Mouse (Mus musculus) ES-Bruce4 (cell line): ENCODE measurements at regions not wholly inside any gene's neighbourhood (a gene's known extent, or its start where the extent isn't known, plus 50 kb on each side); places are given as distances from the start of the nearest gene placed in this dataset.

ENCODE experiments used
- H3K27ac ChIP-seq: 2 replicates; pipeline ENCODE4 v1.5.1; 2012; ENCODE audit warnings: low read length, inconsistent platforms; ENCODE audit not compliant: insufficient read depth
- H3K27me3 ChIP-seq: 2 replicates; pipeline ENCODE4 v1.6.1; 2012; ENCODE audit warnings: mild to moderate bottlenecking, low read length, inconsistent platforms; ENCODE audit not compliant: control insufficient read depth, poor library complexity, insufficient read depth, severe bottlenecking
- H3K36me3 ChIP-seq: 2 replicates; pipeline ENCODE4 v1.6.1; 2012; ENCODE audit warnings: inconsistent platforms, mild to moderate bottlenecking, low read length, moderate library complexity; ENCODE audit not compliant: control insufficient read depth, poor library complexity, insufficient read depth, severe bottlenecking
- H3K4me1 ChIP-seq: one replicate; pipeline ENCODE4 v1.8.1; 2011; ENCODE audit warnings: low read length; ENCODE audit not compliant: control insufficient read depth, insufficient read depth
- H3K4me3 ChIP-seq: 2 replicates; pipeline ENCODE4 v1.5.1; 2011; ENCODE audit warnings: low read depth, mild to moderate bottlenecking, low read length
- H3K9ac ChIP-seq: 2 replicates; pipeline ENCODE4 v1.6.1; 2012; ENCODE audit warnings: low read depth, mild to moderate bottlenecking, inconsistent platforms; ENCODE audit not compliant: poor library complexity, severe bottlenecking
- H3K9me3 ChIP-seq: replicated peaks from 2 replicates; pipeline ENCODE4 v1.6.1; 2012; ENCODE audit warnings: mild to moderate bottlenecking, low read length, inconsistent platforms; ENCODE audit not compliant: control insufficient read depth, poor library complexity, insufficient read depth, severe bottlenecking
- CTCF ChIP-seq: IDR thresholded peaks from one replicate; pipeline ENCODE4 v1.8.1; 2011; ENCODE audit warnings: low read depth, low read length
- EP300 ChIP-seq: IDR thresholded peaks from 2 replicates; pipeline ENCODE4 v1.6.1; 2011; ENCODE audit warnings: low read depth, low read length; ENCODE audit not compliant: insufficient read depth
- POLR2A ChIP-seq: IDR thresholded peaks from one replicate; pipeline ENCODE4 v1.8.1; 2011; ENCODE audit warnings: low read length; ENCODE audit not compliant: insufficient read depth

DNA sequence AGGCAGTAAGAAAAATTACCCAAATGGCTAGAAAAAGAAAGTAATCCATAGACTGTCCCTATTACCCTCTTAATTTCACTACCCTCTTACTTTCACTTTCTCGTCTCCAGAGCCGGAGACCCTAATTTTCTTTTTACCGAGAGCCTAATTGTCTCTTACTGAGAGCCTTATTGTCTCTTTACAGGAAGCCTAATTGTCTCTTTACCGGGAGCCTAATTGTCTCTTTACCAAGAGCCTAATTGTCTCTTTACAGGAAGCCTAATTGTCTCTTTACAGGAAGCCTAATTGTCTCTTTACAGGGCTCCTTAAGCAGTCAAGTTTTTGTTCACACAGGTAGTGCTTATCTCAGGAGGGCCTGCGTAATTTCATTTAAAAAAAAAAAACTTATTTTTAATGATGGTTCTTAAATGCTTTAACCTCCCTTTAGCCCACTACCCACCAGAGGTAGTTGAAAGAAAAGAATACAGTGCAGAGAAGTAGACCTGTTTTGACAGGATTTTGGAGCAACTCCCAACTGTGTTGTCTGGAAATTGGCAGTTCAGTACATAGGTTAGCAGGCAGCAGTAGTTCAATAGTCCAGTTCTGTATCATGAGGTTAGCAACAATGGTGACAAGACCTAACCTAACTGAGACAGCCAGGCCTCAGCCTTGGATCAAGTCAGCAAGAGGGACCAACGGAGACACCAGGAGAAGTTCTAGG lies 724.2 kb downstream of the Rpia start:
- Histone ChIP-seq H3K9ac (no peak overlapping the region), H3K9me3 (0 out of 2 replicates have a peak, but pooled peaks cover 2% of the 10 kb centered on the region), H3K4me1 (no peaks in the 10 kb centered on the region), H3K4me3 (no peak overlapping the region), H3K27ac (no peak overlapping the region), H3K27me3 (no peaks in the 10 kb centered on the region), H3K36me3 (no peaks in the 10 kb centered on the region)
- no peak for TF ChIP-seq CTCF
- TF ChIP-seq EP300 = no peak
- no peak for TF ChIP-seq POLR2A

DNA sequence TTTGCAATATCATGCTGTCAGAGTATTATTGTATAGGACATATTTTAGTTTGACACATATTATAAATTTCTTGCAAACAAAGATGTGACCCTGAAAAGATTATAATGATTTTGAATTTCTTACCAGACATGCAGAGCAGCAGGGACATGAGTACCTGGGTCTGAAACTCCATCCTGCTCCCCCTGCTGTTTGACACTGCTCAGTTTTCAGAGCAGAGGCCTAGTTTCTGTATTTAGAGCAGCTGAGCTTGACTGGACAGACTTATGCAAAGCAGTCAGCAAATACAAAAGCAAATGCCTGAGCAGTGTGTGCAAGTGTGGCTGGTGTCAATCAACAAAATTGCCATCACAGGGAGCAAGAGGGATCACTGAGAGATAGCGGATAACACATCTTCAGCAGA lies 733.0 kb downstream of the Rpia start:
- H3K4me1 ChIP-seq = no peaks in the 10 kb centered on the region
- TF ChIP-seq EP300 (no peak), POLR2A (no peak), CTCF (no peak)

DNA sequence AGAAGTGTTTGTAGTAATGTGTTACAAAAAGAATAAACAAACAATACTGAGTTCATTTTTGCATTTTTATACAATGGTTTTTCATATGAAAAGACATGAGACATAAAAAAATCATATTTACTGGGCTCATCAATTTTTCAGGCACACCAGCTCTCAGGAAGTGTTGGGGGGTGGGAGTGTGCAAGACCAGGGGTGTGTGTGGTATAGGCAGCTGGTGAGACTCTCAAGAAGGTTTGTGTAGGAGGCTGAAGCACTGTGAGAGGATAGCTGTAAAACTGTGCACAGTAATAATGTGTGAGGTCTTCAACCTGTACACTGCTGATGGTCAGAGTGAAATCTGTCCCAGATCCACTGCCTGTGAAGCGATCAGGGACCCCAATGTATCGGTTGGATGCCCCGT lies 733.7 kb downstream of the Rpia start:
- no peak overlapping the region for H3K9ac ChIP-seq
- H3K4me3 ChIP-seq = no peak overlapping the region
- peaks cover under 1% of the 10 kb centered on the region for H3K4me1 ChIP-seq
- no peaks in the 10 kb centered on the region; the same call in 1 of the 2 replicates for H3K9me3 ChIP-seq
- TF ChIP-seq POLR2A (no peak), EP300 (no peak), CTCF (no peak)
- no peaks in the 10 kb centered on the region for H3K27me3 ChIP-seq
- H3K36me3 ChIP-seq = no peaks in the 10 kb centered on the region
- no peak overlapping the region for H3K27ac ChIP-seq

More for the DNA sequence above, 733.0 kb downstream of the Rpia start:
- no peaks in the 10 kb centered on the region for H3K36me3 ChIP-seq
- H3K9ac ChIP-seq = no peak overlapping the region
- H3K27ac ChIP-seq = no peak overlapping the region
- H3K9me3 ChIP-seq = no peaks in the 10 kb centered on the region
- H3K27me3 ChIP-seq = no peaks in the 10 kb centered on the region
- H3K4me3 ChIP-seq = no peak overlapping the region

DNA sequence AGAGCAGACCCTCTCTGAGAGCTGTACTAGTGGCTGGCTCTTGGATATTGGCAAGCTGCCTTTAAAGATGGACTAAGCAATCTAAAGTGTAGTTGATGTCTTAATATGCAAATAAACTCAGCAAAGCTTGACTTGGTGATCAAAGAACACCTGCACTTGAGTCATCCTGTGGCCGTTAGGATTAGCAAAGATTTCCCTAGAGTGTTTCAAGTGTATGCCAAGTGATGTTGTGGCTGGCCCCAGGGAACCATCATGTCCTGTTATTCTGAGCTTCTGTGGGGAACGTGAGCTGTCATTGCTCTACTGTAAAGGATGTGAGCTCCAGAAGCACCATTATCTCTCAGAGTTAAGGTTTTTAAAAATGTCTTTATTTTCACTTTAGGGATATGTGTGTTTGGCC lies 751.1 kb downstream of the Rpia start:
- Histone ChIP-seq H3K4me3 (no peak overlapping the region), H3K9ac (no peak overlapping the region), H3K27ac (no peak overlapping the region), H3K4me1 (no peaks in the 10 kb centered on the region), H3K36me3 (no peaks in the 10 kb centered on the region), H3K9me3 (no peaks in the 10 kb centered on the region), H3K27me3 (no peaks in the 10 kb centered on the region)
- TF ChIP-seq POLR2A (no peak), EP300 (no peak), CTCF (no peak)

DNA sequence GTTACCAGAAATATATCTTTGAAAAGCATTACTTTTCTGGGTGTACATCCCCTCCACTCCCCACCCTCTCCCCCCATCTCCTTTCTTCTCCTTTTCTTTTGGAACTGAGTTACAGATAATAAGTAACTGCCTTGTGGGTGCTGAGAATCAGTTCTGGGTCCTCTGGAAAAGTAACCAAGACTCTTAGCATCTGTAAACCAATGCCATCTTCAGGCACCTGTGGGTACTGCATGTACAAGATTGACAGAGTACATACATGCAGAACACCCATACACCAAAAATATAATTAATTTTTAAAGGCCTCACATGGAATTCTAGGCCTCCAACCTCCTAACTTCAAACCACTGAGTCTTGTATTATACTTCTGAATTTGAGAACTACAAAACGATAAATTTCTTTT lies 758.4 kb downstream of the Rpia start:
- Histone ChIP-seq H3K4me1 (no peaks in the 10 kb centered on the region), H3K36me3 (no peaks in the 10 kb centered on the region), H3K9me3 (no peaks in the 10 kb centered on the region), H3K4me3 (no peak overlapping the region), H3K9ac (no peak overlapping the region), H3K27me3 (no peaks in the 10 kb centered on the region), H3K27ac (no peak overlapping the region)
- no peak for TF ChIP-seq CTCF

DNA sequence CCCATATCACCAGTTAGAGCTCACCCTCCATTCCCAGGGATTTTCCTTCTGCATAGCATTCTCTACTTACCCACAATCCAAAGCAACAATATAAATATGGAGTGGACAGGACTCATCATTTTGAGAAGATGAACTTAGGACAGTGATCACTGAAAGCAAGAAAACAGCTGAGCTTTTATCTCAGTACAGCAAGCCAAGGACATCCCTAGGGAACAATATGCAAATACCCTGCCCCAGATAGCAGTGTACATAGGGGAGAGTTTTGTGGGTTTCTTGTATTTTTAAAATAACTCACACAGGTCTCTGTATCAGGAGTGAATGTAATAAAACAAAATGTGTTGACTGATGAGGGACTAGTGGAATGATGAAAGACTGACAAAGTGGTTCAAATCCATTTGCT lies 780.5 kb downstream of the Rpia start:
- no peaks in the 10 kb centered on the region for H3K36me3 ChIP-seq
- no peak overlapping the region for H3K27ac ChIP-seq
- TF ChIP-seq EP300 = no peak
- 0 out of 2 replicates have a peak, but pooled peaks cover 2% of the 10 kb centered on the region for H3K9me3 ChIP-seq
- H3K27me3 ChIP-seq = no peaks in the 10 kb centered on the region
- no peaks in the 10 kb centered on the region for H3K4me1 ChIP-seq
- H3K9ac ChIP-seq = no peak overlapping the region
- no peak overlapping the region for H3K4me3 ChIP-seq
